Mouse (Mus musculus) liver, postnatal 0 days (tissue): ENCODE measurements around the gene Tacc2. TPM values are rescaled to one million over a fixed set of nuclear protein-coding genes. Genes with fewer than 3 reads are reported as not detected.
"Not testable (repeated sequence)": the region's sequence is repeated elsewhere in the genome, so short reads cannot be mapped to it uniquely, and the experiment has no call there.

Experiments used
- ATAC-seq: fragments of 200-750 bp; cut with Nextera tagmentation; 2 replicates; pipeline ENCODE4 v1.8.0; 2017; ENCODE audit warnings: mild to moderate bottlenecking, moderate library complexity
- DNase-seq: peaks from one replicate; pipeline ENCODE4 v3.0.0-alpha.2; 2016
- H3K27ac ChIP-seq: fragments of 300-500 bp; sonication (generic); 2 replicates; pipeline ENCODE4 v1.5.1; 2014; ENCODE audit warnings: antibody characterized with exemption, moderate library complexity, mild to moderate bottlenecking, low read depth
- H3K27me3 ChIP-seq: fragments of 300-500 bp; sonication (generic); 2 replicates; pipeline ENCODE4 v1.6.1; 2014; ENCODE audit warnings: low read length, control low read depth, mixed read lengths; ENCODE audit not compliant: insufficient read depth
- H3K36me3 ChIP-seq: fragments of 300-500 bp; sonication (generic); replicated peaks from 2 replicates; pipeline ENCODE4 v1.6.1; 2014; ENCODE audit warnings: mild to moderate bottlenecking, control low read depth, low read length, moderate library complexity, mixed read lengths; ENCODE audit not compliant: insufficient read depth
- H3K4me1 ChIP-seq: fragments of 300-500 bp; sonication (generic); 2 replicates; pipeline ENCODE4 v1.6.1; 2014; ENCODE audit warnings: antibody characterized with exemption, mild to moderate bottlenecking, control low read depth; ENCODE audit not compliant: insufficient read depth
- H3K4me2 ChIP-seq: fragments of 300-500 bp; sonication (generic); 2 replicates; pipeline ENCODE4 v1.6.1; 2014; ENCODE audit warnings: low read depth, mild to moderate bottlenecking, low read length, moderate library complexity, mixed read lengths
- H3K4me3 ChIP-seq: fragments of 300-500 bp; sonication (generic); 2 replicates; pipeline ENCODE4 v1.5.1; 2014; ENCODE audit warnings: low read depth, low read length
- H3K9ac ChIP-seq: fragments of 300-500 bp; sonication (generic); replicated peaks from 2 replicates; pipeline ENCODE4 v1.6.1; 2014; ENCODE audit warnings: mild to moderate bottlenecking, moderate library complexity
- H3K9me3 ChIP-seq: fragments of 300-500 bp; sonication (generic); 2 replicates; pipeline ENCODE4 v1.6.1; 2016; ENCODE audit warnings: mild to moderate bottlenecking, control low read depth, low read length, mixed read lengths
- CTCF ChIP-seq: sonication (generic); IDR thresholded peaks from 2 replicates; pipeline ENCODE4 v1.5.1; 2016; ENCODE audit warnings: antibody characterized with exemption, low read depth
- EP300 ChIP-seq: IDR thresholded peaks from 2 replicates; pipeline ENCODE4 v1.6.1; 2016; ENCODE audit warnings: antibody characterized with exemption, low read depth, mild to moderate bottlenecking
- WGBS: fragments of 180-500 bp; shearing (Covaris S2); extraction: QIAGEN DNeasy Blood & Tissue Kit; methylation state at CpG from one replicate; pipeline ENCODE4 v1.1.7; 2014; ENCODE audit not compliant: insufficient replicate concordance; 5-methylcytosine and 5-hydroxymethylcytosine counted together
- polyA plus RNA-seq: library from polyadenylated mRNA; unstranded; fragments of >200 nt; fragmentation: Nextera tagmentation; extraction: Ambion mirVana; gene quantifications from 2 replicates; pipeline ENCODE4 v1.2.1, GENCODE M21; 2015

The Tacc2 gene
- polyA plus RNA-seq, 1 experiment from 2014 or later = 3.5 TPM

GRCm38 (mm10) chr7:130596079-130596855 is 19.0 kb downstream of the Tacc2 start:
- not testable (repeated sequence) for H3K9ac ChIP-seq, H3K36me3 ChIP-seq, H3K4me2 ChIP-seq, H3K4me3 ChIP-seq, H3K9me3 ChIP-seq, H3K27me3 ChIP-seq, H3K4me1 ChIP-seq
- ATAC-seq (peak; percentile 84), DNase-seq (peak; percentile 36)
- WGBS = 33% methylated on average over 9 of the region's 19 CpGs
- peak overlapping the region; percentile 34; the same call in 1 of the 2 replicates for H3K27ac ChIP-seq

GRCm38 (mm10) chr7:130597546-130597945 is 20.3 kb downstream of the Tacc2 start:
- Histone ChIP-seq H3K36me3 (0 out of 2 replicates have a peak, but pooled peaks cover 2% of the 10 kb centered on the region), H3K4me3 (no peak overlapping the region), H3K9me3 (no peaks in the 10 kb centered on the region), H3K4me1 (no peaks in the 10 kb centered on the region; the same call in 1 of the 2 replicates), H3K4me2 (no peak overlapping the region), H3K9ac (no peak overlapping the region), H3K27me3 (no peaks in the 10 kb centered on the region), H3K27ac (no peak overlapping the region)
- DNase-seq (no peak), ATAC-seq (no peak)
- WGBS = 64% methylated on average over 6 of the region's 6 CpGs
- TF ChIP-seq CTCF = no peak
- TF ChIP-seq EP300 = no peak

GRCm38 (mm10) chr7:130600074-130600473 is 22.8 kb downstream of the Tacc2 start:
- H3K36me3 ChIP-seq = 0 out of 2 replicates have a peak, but pooled peaks cover 2% of the 10 kb centered on the region
- no peak for ATAC-seq
- no peak overlapping the region for H3K4me3 ChIP-seq
- 72% methylated on average over 3 of the region's 3 CpGs for WGBS
- no peak overlapping the region for H3K9ac ChIP-seq
- no peak for DNase-seq
- H3K27ac ChIP-seq = no peak overlapping the region
- no peak overlapping the region for H3K4me2 ChIP-seq
- TF ChIP-seq CTCF (no peak), EP300 (no peak)
- H3K27me3 ChIP-seq = no peaks in the 10 kb centered on the region
- H3K4me1 ChIP-seq = no peaks in the 10 kb centered on the region; the same call in 1 of the 2 replicates
- no peaks in the 10 kb centered on the region for H3K9me3 ChIP-seq

- TF ChIP-seq CTCF = no peak
- TF ChIP-seq EP300 = no peak
- DNase-seq (no peak), ATAC-seq (no peak)
- Histone ChIP-seq H3K27me3 (no peaks in the 10 kb centered on the region), H3K9ac (no peak overlapping the region), H3K4me1 (no peaks in the 10 kb centered on the region; the same call in 1 of the 2 replicates), H3K9me3 (no peaks in the 10 kb centered on the region), H3K27ac (no peak overlapping the region), H3K4me2 (no peak overlapping the region), H3K36me3 (0 out of 2 replicates have a peak, but pooled peaks cover 2% of the 10 kb centered on the region), H3K4me3 (no peak overlapping the region)
- 75% methylated on average over 2 of the region's 2 CpGs for WGBS
Observed at GRCm38 (mm10) chr7:130600546-130600945, 23.3 kb downstream of the Tacc2 start.

- 78% methylated on average over 1 of the region's 1 CpGs for WGBS
- H3K9ac ChIP-seq = no peak overlapping the region
- DNase-seq = no peak
- no peak for TF ChIP-seq CTCF
- no peak for TF ChIP-seq EP300
- no peaks in the 10 kb centered on the region for H3K27me3 ChIP-seq
- ATAC-seq = no peak
- no peak overlapping the region for H3K4me2 ChIP-seq
- H3K9me3 ChIP-seq = no peaks in the 10 kb centered on the region
- no peak overlapping the region for H3K4me3 ChIP-seq
- no peak overlapping the region for H3K27ac ChIP-seq
- no peaks in the 10 kb centered on the region for H3K4me1 ChIP-seq
- H3K36me3 ChIP-seq = 0 out of 2 replicates have a peak, but pooled peaks cover 2% of the 10 kb centered on the region
Observed at GRCm38 (mm10) chr7:130602804-130603203, 25.6 kb downstream of the Tacc2 start.

GRCm38 (mm10) chr7:130603556-130603955 is 26.3 kb downstream of the Tacc2 start:
- Histone ChIP-seq H3K4me1 (no peaks in the 10 kb centered on the region), H3K36me3 (0 out of 2 replicates have a peak, but pooled peaks cover 2% of the 10 kb centered on the region), H3K27ac (no peak overlapping the region), H3K9me3 (no peaks in the 10 kb centered on the region), H3K4me3 (no peak overlapping the region), H3K9ac (no peak overlapping the region), H3K4me2 (no peak overlapping the region), H3K27me3 (no peaks in the 10 kb centered on the region)
- ATAC-seq (no peak), DNase-seq (no peak)
- 79% methylated on average over 5 of the region's 5 CpGs for WGBS
- TF ChIP-seq CTCF = no peak
- TF ChIP-seq EP300 = no peak
